Mouse (Mus musculus) liver, embryonic 14.5 days (tissue): ENCODE measurements around the gene Taok1. TPM values are rescaled to one million over a fixed set of nuclear protein-coding genes. Genes with fewer than 3 reads are reported as not detected.

ENCODE experiments used
- ATAC-seq: fragments of 200-750 bp; cut with Nextera tagmentation; 2 replicates; pipeline ENCODE4 v1.8.0; 2017; ENCODE audit warnings: moderate number of reproducible peaks, mild to moderate bottlenecking, moderate library complexity; ENCODE audit not compliant: insufficient read depth
- DNase-seq, 3 experiments: peaks; one replicate each; pipeline ENCODE4 v3.0.0-alpha.2; 2012 to 2013; ENCODE audit warnings: low read depth in 3 of 3, low spot score in 3 of 3
- H3K27ac ChIP-seq: fragments of 300-500 bp; sonication (generic); 2 replicates; pipeline ENCODE4 v1.5.1; 2014; ENCODE audit warnings: moderate library complexity, mild to moderate bottlenecking, control low read depth, inconsistent platforms
- H3K27me3 ChIP-seq: fragments of 300-500 bp; sonication (generic); 2 replicates; pipeline ENCODE4 v1.6.1; 2014; ENCODE audit warnings: mild to moderate bottlenecking, low read length, moderate library complexity; ENCODE audit not compliant: control insufficient read depth, insufficient read depth
- H3K36me3 ChIP-seq: fragments of 300-500 bp; sonication (generic); replicated peaks from 2 replicates; pipeline ENCODE4 v1.6.1; 2014; ENCODE audit warnings: low read depth; ENCODE audit not compliant: control insufficient read depth, insufficient read depth
- H3K4me1 ChIP-seq, 2 experiments: fragments of 200-500 bp in 1 of 2; fragments of 300-500 bp in 1 of 2; sonication (generic) in 1 of 2; replicated peaks; 2 replicates each; pipeline ENCODE4 v1.6.1; 2012 to 2014; ENCODE audit warnings: antibody characterized with exemption in 1 of 2, inconsistent platforms in 1 of 2, low read length in 1 of 2; ENCODE audit not compliant: control insufficient read depth in 2 of 2, insufficient read depth in 2 of 2
- H3K4me2 ChIP-seq: fragments of 300-500 bp; sonication (generic); 2 replicates; pipeline ENCODE4 v1.6.1; 2014; ENCODE audit warnings: low read depth, mild to moderate bottlenecking, control low read depth, moderate library complexity
- H3K4me3 ChIP-seq, 2 experiments: fragments of 200-500 bp in 1 of 2; fragments of 300-500 bp in 1 of 2; sonication (generic) in 1 of 2; 2 replicates each; pipeline ENCODE4 v1.5.1; 2012 to 2014; ENCODE audit warnings: low read depth in 2 of 2, low read length in 2 of 2, mild to moderate bottlenecking in 2 of 2, control low read depth in 1 of 2, inconsistent platforms in 1 of 2, moderate library complexity in 1 of 2; ENCODE audit not compliant: insufficient read depth in 1 of 2
- H3K9ac ChIP-seq: fragments of 300-500 bp; sonication (generic); replicated peaks from 2 replicates; pipeline ENCODE4 v1.6.1; 2014; ENCODE audit warnings: mild to moderate bottlenecking, control low read depth, moderate library complexity
- H3K9me3 ChIP-seq: fragments of 300-500 bp; sonication (generic); 2 replicates; pipeline ENCODE4 v1.6.1; 2016; ENCODE audit warnings: low read length, mixed read lengths; ENCODE audit not compliant: control insufficient read depth
- CTCF ChIP-seq: IDR thresholded peaks from 2 replicates; pipeline ENCODE4 v1.5.1; 2016; ENCODE audit warnings: antibody characterized with exemption, low read depth, control low read depth
- EP300 ChIP-seq: IDR thresholded peaks from 2 replicates; pipeline ENCODE4 v1.6.1; 2016; ENCODE audit warnings: antibody characterized with exemption, low read depth
- WGBS: fragments of 180-500 bp; shearing (Covaris S2); extraction: QIAGEN DNeasy Blood & Tissue Kit; methylation state at CpG from one replicate; pipeline ENCODE4 v1.1.7; 2014; ENCODE audit not compliant: insufficient replicate concordance; 5-methylcytosine and 5-hydroxymethylcytosine counted together
- polyA plus RNA-seq, 2 experiments: library from polyadenylated mRNA; depleted of rRNA in 1 of 2; stranded (reverse) in 1 of 2; unstranded in 1 of 2; fragments of >200 nt; fragmentation: Nextera tagmentation in 1 of 2; extraction: Ambion mirVana in 1 of 2; gene quantifications; 2 replicates each; pipeline versions ENCODE4 v1.2.1 to v1.2.3; 2012 to 2014

Taok1 gene
- polyA plus RNA-seq, 2 experiments, result 3.3 to 4.0 TPM

GRCm38 (mm10) chr11:77497341-77497756, 110.3 kb downstream of the Taok1 start:
- 43% methylated on average over 6 of the region's 6 CpGs for WGBS
- no peak for TF ChIP-seq EP300
- TF ChIP-seq CTCF, result peak; percentile 58
- no peak for ATAC-seq
- H3K4me2 ChIP-seq, result no peak overlapping the region
- peaks cover 1 to 16% of the 10 kb centered on the region in 2 experiments; a peak in 3 of 4 replicates for H3K4me1 ChIP-seq
- H3K27me3 ChIP-seq, result no peaks in the 10 kb centered on the region
- H3K9ac ChIP-seq, result no peak overlapping the region
- no peaks in the 10 kb centered on the region; the same call in none of the 2 replicates for H3K36me3 ChIP-seq
- H3K4me3 ChIP-seq, result no peak overlapping the region
- H3K9me3 ChIP-seq, result no peaks in the 10 kb centered on the region
- no peak for DNase-seq
- no peak overlapping the region for H3K27ac ChIP-seq

GRCm38 (mm10) chr11:77495507-77495906, 112.1 kb downstream of the Taok1 start:
- Histone ChIP-seq H3K4me3 (no peak overlapping the region), H3K4me2 (no peak overlapping the region), H3K9ac (no peak overlapping the region), H3K27ac (no peak overlapping the region), H3K9me3 (no peaks in the 10 kb centered on the region), H3K27me3 (peaks cover 3% of the 10 kb centered on the region), H3K36me3 (no peaks in the 10 kb centered on the region; the same call in 1 of the 2 replicates), H3K4me1 (peaks cover 7 to 29% of the 10 kb centered on the region in 2 experiments; a peak in 3 of 4 replicates)
- DNase-seq (no peak), ATAC-seq (no peak)
- no peak for TF ChIP-seq EP300
- no peak for TF ChIP-seq CTCF

GRCm38 (mm10) chr11:77494782-77495181, 112.8 kb downstream of the Taok1 start:
- no peaks in the 10 kb centered on the region for H3K9me3 ChIP-seq
- peaks cover 7 to 29% of the 10 kb centered on the region in 2 experiments; a peak in 3 of 4 replicates for H3K4me1 ChIP-seq
- peak overlapping the region; percentile 82 for H3K4me2 ChIP-seq
- DNase-seq (no peak), ATAC-seq (no peak)
- no peak overlapping the region for H3K27ac ChIP-seq
- no peak overlapping the region for H3K4me3 ChIP-seq
- peaks cover 10% of the 10 kb centered on the region for H3K27me3 ChIP-seq
- 70% methylated on average over 6 of the region's 6 CpGs for whole genome bisulfite sequencing
- TF ChIP-seq CTCF (no peak), EP300 (no peak)
- H3K9ac ChIP-seq, result no peak overlapping the region
- H3K36me3 ChIP-seq, result no peaks in the 10 kb centered on the region; the same call in 1 of the 2 replicates

GRCm38 (mm10) chr11:77494344-77494676, 113.3 kb downstream of the Taok1 start:
- H3K9me3 ChIP-seq, result no peaks in the 10 kb centered on the region
- H3K4me2 ChIP-seq, result peak overlapping the region; percentile 82
- ATAC-seq (no peak), DNase-seq (no peak)
- no peaks in the 10 kb centered on the region for H3K36me3 ChIP-seq
- TF ChIP-seq EP300 (no peak), CTCF (no peak)
- no peak overlapping the region for H3K27ac ChIP-seq
- H3K9ac ChIP-seq, result no peak overlapping the region
- peaks cover 14% of the 10 kb centered on the region for H3K27me3 ChIP-seq
- peaks cover 7 to 29% of the 10 kb centered on the region in 2 experiments; a peak in 3 of 4 replicates for H3K4me1 ChIP-seq
- peak overlapping the region; percentile 55 to 82 for H3K4me3 ChIP-seq
- 18% methylated on average over 4 of the region's 4 CpGs for WGBS

- peak within 1 kb of the TSS; percentile 82 for H3K4me2 ChIP-seq
- H3K36me3 ChIP-seq, result no peaks in the 10 kb centered on the region
- peaks cover 19% of the 10 kb centered on the region for H3K27me3 ChIP-seq
- no peaks in the 10 kb centered on the region for H3K9me3 ChIP-seq
- peaks cover 7 to 32% of the 10 kb centered on the region in 2 experiments; a peak in 3 of 4 replicates for H3K4me1 ChIP-seq
- DNase-seq (no peak), ATAC-seq (peak; percentile 19; the same call in 1 of the 2 replicates)
- H3K4me3 ChIP-seq, result peak within 1 kb of the TSS; percentile 62 to 82
- TF ChIP-seq EP300 (no peak), CTCF (no peak)
- peak within 1 kb of the TSS; percentile 35 for H3K27ac ChIP-seq
- H3K9ac ChIP-seq, result peak within 1 kb of the TSS; percentile 71
- WGBS, result under 1% methylated on average over 67 of the region's 74 CpGs
Measured at GRCm38 (mm10) chr11:77493512-77494343, 113.9 kb downstream of the Taok1 start, which contains the start of gene Git1. Gene Git1 (plus strand): TSS chr11:77493562.
